Mouse (Mus musculus) heart, postnatal 4 days (tissue): Measurements from ENCODE around the gene Olfr805. TPM values are rescaled to one million over a fixed set of nuclear protein-coding genes. Genes with fewer than 3 reads are reported as not detected.

Experiments
- DNase-seq: peaks from one replicate; pipeline ENCODE4 v3.0.0; 2021
- microRNA-seq, 2 experiments: library from miRNA; unstranded; fragments of <30 nt; microRNA quantifications; one replicate each; pipeline ENCODE4 v1.2.0; 2021 to 2022
- total RNA-seq, 2 experiments: library from RNA; stranded (reverse); gene quantifications; 2 replicates each; pipeline ENCODE4 v1.2.3; 2021

The Olfr805 gene
- total RNA-seq, result not detected

DNA sequence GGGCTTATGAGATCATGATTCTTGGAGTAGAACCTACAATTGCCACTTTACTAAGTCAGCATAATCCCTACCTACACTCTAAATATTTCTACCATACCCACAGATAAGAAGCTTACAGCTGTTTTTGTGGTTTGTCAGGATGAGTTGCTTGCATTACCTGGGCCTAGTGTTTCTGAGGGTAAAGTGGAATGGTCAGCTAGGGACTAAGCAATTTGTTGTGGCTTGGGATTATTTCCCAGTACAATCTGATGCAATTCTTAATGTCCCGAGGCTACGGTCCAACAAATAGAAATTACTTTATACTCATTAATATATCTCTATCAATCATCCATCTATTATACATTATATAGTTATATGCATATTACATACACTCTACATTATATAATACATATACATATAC is at the start of gene Olfr805:
TSS of gene Olfr805 (minus strand) at position 101 of the 400 bp plus-strand sequence.
- no peak for DNase-seq

- no peak for DNase-seq
Measured at GRCm38 (mm10) chr10:129778123-129778522, 48.9 kb upstream of the Olfr805 start.

- no peak for DNase-seq
Measured at GRCm38 (mm10) chr10:129774338-129774737, 45.2 kb upstream of the Olfr805 start, which contains the start of gene Olfr809. Olfr809 (plus strand) TSS chr10:129774638.

GRCm38 (mm10) chr10:129765182-129765581 is 36.0 kb upstream of the Olfr805 start, which contains the start of gene Olfr808:
Olfr808 (plus strand) TSS chr10:129765482.
- no peak for DNase-seq

DNA sequence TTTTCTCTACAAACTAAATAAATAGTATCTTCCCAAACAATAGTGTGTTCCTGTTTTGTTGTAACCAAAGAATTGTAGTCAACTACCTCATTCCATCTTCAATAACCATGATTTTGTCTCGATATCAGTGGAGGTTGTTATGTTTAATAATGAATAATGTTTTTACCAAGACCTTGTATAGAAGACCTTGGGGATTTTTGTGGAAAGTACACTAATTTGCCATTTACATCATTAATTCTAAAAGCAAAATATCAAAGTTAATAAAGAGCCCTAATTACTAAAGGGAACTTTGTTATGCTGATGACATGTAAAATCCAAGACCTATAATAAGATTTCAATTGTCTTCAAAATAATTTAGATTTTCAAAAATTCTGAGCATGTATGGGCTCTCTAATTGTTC is 28.5 kb upstream of the Olfr805 start, which contains the start of gene Olfr807:
TSS of gene Olfr807 (minus strand) at position 101 of the 400 bp plus-strand sequence.
- DNase-seq, result no peak

DNA sequence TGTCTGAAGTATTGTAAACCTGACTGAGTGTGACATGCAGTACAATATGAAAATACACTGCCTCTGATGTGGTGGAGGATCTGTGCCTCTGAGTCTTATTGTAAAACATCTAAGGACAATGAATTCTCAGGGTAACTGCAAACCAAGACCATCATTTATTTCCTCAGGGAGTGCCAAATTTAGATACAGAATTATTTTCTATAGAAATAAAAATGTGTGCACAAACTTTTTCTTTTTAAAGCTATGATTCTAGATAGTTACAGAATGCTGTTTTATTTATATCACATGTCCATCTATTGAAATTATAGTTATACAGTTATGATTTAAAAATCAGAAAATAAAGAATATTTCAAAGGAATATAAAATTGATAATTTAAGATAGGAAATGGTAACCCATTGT is 12.6 kb upstream of the Olfr805 start, which contains the start of gene Olfr806:
TSS of gene Olfr806 (minus strand) at position 101 of the 400 bp plus-strand sequence.
- DNase-seq, result no peak

DNA sequence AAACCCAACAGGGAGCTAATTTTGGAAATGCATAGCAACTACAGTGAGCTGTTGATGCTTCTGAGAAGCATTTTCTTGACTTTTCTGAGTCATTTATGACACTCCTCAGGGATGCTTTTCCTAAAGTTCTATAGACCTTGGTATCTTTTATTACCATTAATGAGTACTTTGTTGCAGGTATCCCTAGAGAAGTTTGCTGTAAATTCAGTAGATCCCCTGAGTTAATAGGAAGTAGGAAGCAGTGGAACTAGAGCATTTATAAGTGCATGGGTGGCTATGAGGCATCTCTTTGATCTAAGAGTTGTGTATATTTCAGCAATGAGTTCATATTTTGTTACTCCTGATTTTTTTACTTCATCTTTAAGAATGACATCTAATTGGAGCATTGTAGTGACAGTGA is 26.3 kb downstream of the Olfr805 start, which contains the start of gene Olfr804:
TSS of gene Olfr804 (plus strand) at position 301 of the 400 bp plus-strand sequence.
- DNase-seq, result no peak

- DNase-seq, result no peak
Measured at GRCm38 (mm10) chr10:129694186-129694585, 35.0 kb downstream of the Olfr805 start, which contains the start of gene Olfr803. Olfr803 (minus strand) TSS chr10:129694286.

DNA sequence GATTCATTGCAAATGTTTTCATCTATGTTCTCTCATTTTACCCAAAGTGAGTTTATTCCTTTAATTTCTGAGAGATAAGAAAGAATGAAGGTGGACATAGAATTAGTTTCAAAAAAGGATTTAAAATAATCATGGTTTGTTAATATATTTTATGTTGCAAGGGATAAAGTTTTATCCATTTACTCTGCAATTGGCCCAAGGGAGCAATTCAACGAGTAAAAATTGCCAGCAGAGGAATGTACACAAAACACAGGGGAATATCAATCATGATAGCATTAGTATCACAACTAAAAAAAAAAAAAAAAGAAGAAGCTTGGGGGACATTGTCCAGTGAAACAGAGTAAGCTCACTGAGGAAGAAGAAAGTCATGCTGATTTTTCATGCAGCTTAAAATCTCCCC is 41.1 kb downstream of the Olfr805 start, which contains the start of gene Olfr802:
TSS of gene Olfr802 (minus strand) at position 101 of the 400 bp plus-strand sequence.
- no peak for DNase-seq

DNA sequence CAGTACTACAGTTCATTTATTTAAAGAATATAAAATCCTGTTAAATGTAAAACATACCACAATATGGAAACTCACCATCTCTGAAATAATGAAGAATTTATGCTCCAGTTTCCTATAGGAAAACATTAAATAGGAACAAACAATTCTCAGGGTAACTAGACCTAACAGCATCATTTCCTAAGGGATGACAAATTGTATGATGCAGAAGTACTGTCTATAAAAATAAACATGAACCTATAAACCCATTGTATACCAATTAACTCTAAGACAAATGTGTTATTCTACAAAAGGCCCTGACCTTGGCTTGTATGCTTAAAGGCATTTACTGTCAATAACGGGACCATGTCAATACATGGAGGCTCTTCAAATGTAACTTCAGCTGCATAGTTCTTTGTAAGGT is 55.4 kb downstream of the Olfr805 start, which contains the start of gene Olfr801:
TSS of gene Olfr801 (minus strand) at position 101 of the 400 bp plus-strand sequence.
- DNase-seq, result no peak

Small RNA genes within 50 kb of the gene (microRNA-seq; reads per million reads assigned to microRNA genes)
- gene Gm24485, result 0 reads per million in 2 experiments

Other genes starting within 250 kb of the Olfr805 start
- not detected for gene Olfr789, start 244.6 kb downstream of the Olfr805 start, total RNA-seq
- not detected for gene Olfr790, start 230.9 kb downstream of the Olfr805 start, total RNA-seq
- gene Olfr791, start 207.6 kb downstream of the Olfr805 start, total RNA-seq, result not detected
- not detected for gene Olfr792, start 190.2 kb downstream of the Olfr805 start, total RNA-seq
- not detected for gene Olfr794, start 161.7 kb downstream of the Olfr805 start, total RNA-seq
- not detected for gene Olfr796, start 116.8 kb downstream of the Olfr805 start, total RNA-seq
- gene Olfr798, start 101.4 kb downstream of the Olfr805 start, total RNA-seq, result not detected
- gene Olfr799, start 91.9 kb downstream of the Olfr805 start, total RNA-seq, result not detected
- gene Olfr800, start 71.7 kb downstream of the Olfr805 start, total RNA-seq, result not detected
- not detected for gene Olfr801, start 55.5 kb downstream of the Olfr805 start, total RNA-seq
- gene Olfr802, start 41.2 kb downstream of the Olfr805 start, total RNA-seq, result not detected
- gene Olfr803, start 35.1 kb downstream of the Olfr805 start, total RNA-seq, result not detected
- not detected for gene Olfr804, start 26.2 kb downstream of the Olfr805 start, total RNA-seq
- not detected for gene Olfr806, start 12.5 kb upstream of the Olfr805 start, total RNA-seq
- gene Olfr807, start 28.4 kb upstream of the Olfr805 start, total RNA-seq, result not detected
- not detected for gene Olfr808, start 36.1 kb upstream of the Olfr805 start, total RNA-seq
- not detected for gene Olfr809, start 45.3 kb upstream of the Olfr805 start, total RNA-seq
- gene Olfr810, start 65.5 kb upstream of the Olfr805 start, total RNA-seq, result not detected
- gene Olfr811, start 75.0 kb upstream of the Olfr805 start, total RNA-seq, result not detected
- gene Olfr812, start 116.7 kb upstream of the Olfr805 start, total RNA-seq, result not detected
- gene Olfr813, start 126.0 kb upstream of the Olfr805 start, total RNA-seq, result not detected
- gene Olfr814, start 150.5 kb upstream of the Olfr805 start, total RNA-seq, result not detected
- gene Olfr815, start 176.5 kb upstream of the Olfr805 start, total RNA-seq, result not detected
- gene Olfr816, start 186.2 kb upstream of the Olfr805 start, total RNA-seq, result not detected
- gene Olfr818, start 219.7 kb upstream of the Olfr805 start, total RNA-seq, result not detected
- not detected for gene Olfr819, start 237.9 kb upstream of the Olfr805 start, total RNA-seq
- not detected for gene Olfr247, start 246.8 kb upstream of the Olfr805 start, total RNA-seq